Mouse (Mus musculus) adrenal gland, postnatal 14 days (tissue): ENCODE results near the gene Pcdh7. TPM values are rescaled to one million over a fixed set of nuclear protein-coding genes. Genes with fewer than 3 reads are reported as not detected.

Source experiments
- DNase-seq: peaks from one replicate; pipeline ENCODE4 v3.0.0; 2021; ENCODE audit warnings: mixed read lengths
- total RNA-seq: library from RNA; stranded (reverse); gene quantifications from 2 replicates; pipeline ENCODE4 v1.2.3, GENCODE M21; 2021

Gene Pcdh7
- total RNA-seq, 1 experiment from 2014 or later = 4.6 TPM

GRCm38 (mm10) chr5:57921140-57921539 lies 203.4 kb downstream of the Pcdh7 start:
- no peak for DNase-seq

GRCm38 (mm10) chr5:57931331-57931730 lies 213.6 kb downstream of the Pcdh7 start:
- no peak for DNase-seq

- DNase-seq = no peak
Observed at GRCm38 (mm10) chr5:57931738-57932137, 214.0 kb downstream of the Pcdh7 start.

GRCm38 (mm10) chr5:57934666-57935065 lies 216.9 kb downstream of the Pcdh7 start:
- DNase-seq = no peak

- DNase-seq = no peak
Observed at GRCm38 (mm10) chr5:57940457-57940856, 222.7 kb downstream of the Pcdh7 start.

GRCm38 (mm10) chr5:57943176-57943575 lies 225.4 kb downstream of the Pcdh7 start:
- DNase-seq = no peak

GRCm38 (mm10) chr5:57943611-57944010 lies 225.8 kb downstream of the Pcdh7 start:
- DNase-seq = no peak

- DNase-seq = no peak
Observed at GRCm38 (mm10) chr5:57945419-57945818, 227.7 kb downstream of the Pcdh7 start.

- no peak for DNase-seq
Observed at GRCm38 (mm10) chr5:57959317-57959716, 241.6 kb downstream of the Pcdh7 start.

GRCm38 (mm10) chr5:57963792-57964191 lies 246.0 kb downstream of the Pcdh7 start:
- DNase-seq = no peak

GRCm38 (mm10) chr5:57964201-57964600 lies 246.4 kb downstream of the Pcdh7 start:
- DNase-seq = no peak

- no peak for DNase-seq
Observed at GRCm38 (mm10) chr5:57993584-57993983, 275.8 kb downstream of the Pcdh7 start.

GRCm38 (mm10) chr5:58021331-58021730 lies 303.6 kb downstream of the Pcdh7 start:
- no peak for DNase-seq

GRCm38 (mm10) chr5:58025123-58025522 lies 307.4 kb downstream of the Pcdh7 start:
- no peak for DNase-seq

GRCm38 (mm10) chr5:58025759-58026158 lies 308.0 kb downstream of the Pcdh7 start:
- DNase-seq = no peak

- no peak for DNase-seq
Observed at GRCm38 (mm10) chr5:58039875-58040274, 322.1 kb downstream of the Pcdh7 start.

GRCm38 (mm10) chr5:58044216-58044615 lies 326.4 kb downstream of the Pcdh7 start:
- DNase-seq = no peak

GRCm38 (mm10) chr5:58081054-58081453 lies 363.3 kb downstream of the Pcdh7 start:
- no peak for DNase-seq

GRCm38 (mm10) chr5:58082230-58082629 lies 364.5 kb downstream of the Pcdh7 start:
- DNase-seq = no peak

GRCm38 (mm10) chr5:58083056-58083455 lies 365.3 kb downstream of the Pcdh7 start:
- DNase-seq = no peak

- no peak for DNase-seq
Observed at GRCm38 (mm10) chr5:58083972-58084371, 366.2 kb downstream of the Pcdh7 start.

GRCm38 (mm10) chr5:58108665-58109364 lies 391.0 kb downstream of the Pcdh7 start:
- DNase-seq = no peak

- no peak for DNase-seq
Observed at GRCm38 (mm10) chr5:58116096-58116495, 398.3 kb downstream of the Pcdh7 start.

- DNase-seq = no peak
Observed at GRCm38 (mm10) chr5:58117896-58118295, 400.1 kb downstream of the Pcdh7 start.
